Mouse (Mus musculus): Measurements from ENCODE around the gene Schip1. TPM values are rescaled to one million over a fixed set of nuclear protein-coding genes. Genes with fewer than 3 reads are reported as not detected.

Gene Schip1
- polyA plus RNA-seq, 1 experiment from 2014 or later: 114 TPM

DNA sequence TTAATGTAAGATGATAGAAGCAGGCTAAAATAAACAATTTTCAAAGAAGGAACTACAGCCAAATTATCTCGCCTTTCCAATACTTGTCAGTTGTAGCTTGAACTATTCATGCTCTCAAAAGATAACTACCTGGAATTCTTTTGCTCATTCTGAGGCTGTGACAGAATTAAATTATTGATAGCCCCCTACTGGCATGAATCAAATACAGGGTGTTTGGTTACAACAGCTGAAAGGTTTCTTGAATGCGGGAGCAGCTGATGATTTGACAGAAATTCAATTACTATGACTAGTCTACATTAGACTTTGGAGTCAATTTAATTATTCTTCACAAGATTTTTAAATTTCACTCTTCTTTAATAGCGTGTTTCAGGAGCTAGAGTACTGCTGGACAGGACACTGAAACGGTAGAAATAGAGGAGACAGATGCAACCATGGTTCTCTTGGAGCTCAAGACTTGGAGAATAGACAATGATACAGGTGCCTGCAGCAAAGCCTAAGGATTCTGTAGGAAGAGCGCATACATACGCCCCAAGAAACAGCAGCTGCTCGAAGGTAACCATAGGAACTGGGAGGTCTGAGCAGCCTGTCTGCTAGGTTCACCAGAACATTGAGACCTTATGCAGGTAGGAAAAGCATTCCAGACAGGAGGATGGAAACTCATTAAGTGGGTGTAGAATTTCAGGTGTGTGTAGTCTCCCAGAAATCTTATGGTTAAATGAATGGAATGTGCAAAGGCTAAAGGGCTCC is 313.0 kb downstream of the Schip1 start:
- H3K27ac ChIP-seq: no peak overlapping the region
- ATAC-seq (ENCODE audit: low FRiP score): no peak
- H3K27me3 ChIP-seq: no peaks in the 10 kb centered on the region
- H3K9me3 ChIP-seq (replicated peaks): no peaks in the 10 kb centered on the region
- WGBS: 79% methylated on average over 7 of the region's 7 CpGs
- H3K4me3 ChIP-seq: no peak overlapping the region
- H3K4me1 ChIP-seq: peaks cover 3% of the 10 kb centered on the region; the same call in 1 of the 2 replicates
- no peak overlapping the region for H3K4me2 ChIP-seq (replicated peaks)
- H3K36me3 ChIP-seq: no peaks in the 10 kb centered on the region
- no peak overlapping the region for H3K9ac ChIP-seq

GRCm38 (mm10) chr3:68378799-68379198 is 314.2 kb downstream of the Schip1 start:
- Histone ChIP-seq H3K9ac (no peak overlapping the region), H3K27me3 (no peaks in the 10 kb centered on the region), H3K36me3 (no peaks in the 10 kb centered on the region), H3K4me3 (no peak overlapping the region), H3K4me1 (peaks cover 5% of the 10 kb centered on the region; the same call in 1 of the 2 replicates), H3K27ac (no peak overlapping the region), H3K4me2 (replicated peaks) (no peak overlapping the region), H3K9me3 (replicated peaks) (no peaks in the 10 kb centered on the region)
- ATAC-seq (ENCODE audit: low FRiP score): no peak
- 77% methylated on average over 2 of the region's 2 CpGs for WGBS

DNA sequence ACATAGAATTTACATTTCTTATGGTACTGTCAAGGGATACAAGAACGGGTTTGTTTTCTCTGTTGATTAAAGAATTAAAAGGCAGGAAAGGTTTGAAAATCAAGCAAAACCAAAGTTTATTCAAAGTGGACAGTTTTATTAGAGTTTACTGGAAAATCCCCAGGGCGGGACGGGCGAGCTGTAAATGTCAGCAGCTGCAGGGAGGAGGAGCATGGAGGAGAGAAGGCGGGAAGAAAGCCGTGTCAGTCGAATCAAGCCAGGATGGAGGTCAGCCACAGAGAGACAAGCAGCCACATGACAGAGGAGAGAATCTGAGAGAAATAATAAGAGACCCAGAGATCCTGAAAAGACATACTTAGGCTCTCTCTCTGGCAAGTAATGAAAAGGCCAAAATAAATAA is 314.6 kb downstream of the Schip1 start:
- H3K9me3 ChIP-seq (replicated peaks): no peaks in the 10 kb centered on the region
- no peak overlapping the region for H3K27ac ChIP-seq
- no peak overlapping the region for H3K4me3 ChIP-seq
- H3K27me3 ChIP-seq: no peaks in the 10 kb centered on the region
- 59% methylated on average over 7 of the region's 7 CpGs for WGBS
- ATAC-seq (ENCODE audit: low FRiP score): no peak
- no peaks in the 10 kb centered on the region for H3K36me3 ChIP-seq
- no peak overlapping the region for H3K9ac ChIP-seq
- no peak overlapping the region for H3K4me2 ChIP-seq (replicated peaks)
- peaks cover 5% of the 10 kb centered on the region; the same call in 1 of the 2 replicates for H3K4me1 ChIP-seq

GRCm38 (mm10) chr3:68383672-68384071 is 319.1 kb downstream of the Schip1 start:
- H3K9ac ChIP-seq: no peak overlapping the region
- H3K27me3 ChIP-seq: no peaks in the 10 kb centered on the region
- H3K4me2 ChIP-seq (replicated peaks): no peak overlapping the region
- H3K4me3 ChIP-seq: no peak overlapping the region
- no peak for ATAC-seq (ENCODE audit: low FRiP score)
- peaks cover 2% of the 10 kb centered on the region; the same call in 1 of the 2 replicates for H3K4me1 ChIP-seq
- H3K27ac ChIP-seq: no peak overlapping the region
- no peaks in the 10 kb centered on the region for H3K9me3 ChIP-seq (replicated peaks)
- no peaks in the 10 kb centered on the region for H3K36me3 ChIP-seq

DNA sequence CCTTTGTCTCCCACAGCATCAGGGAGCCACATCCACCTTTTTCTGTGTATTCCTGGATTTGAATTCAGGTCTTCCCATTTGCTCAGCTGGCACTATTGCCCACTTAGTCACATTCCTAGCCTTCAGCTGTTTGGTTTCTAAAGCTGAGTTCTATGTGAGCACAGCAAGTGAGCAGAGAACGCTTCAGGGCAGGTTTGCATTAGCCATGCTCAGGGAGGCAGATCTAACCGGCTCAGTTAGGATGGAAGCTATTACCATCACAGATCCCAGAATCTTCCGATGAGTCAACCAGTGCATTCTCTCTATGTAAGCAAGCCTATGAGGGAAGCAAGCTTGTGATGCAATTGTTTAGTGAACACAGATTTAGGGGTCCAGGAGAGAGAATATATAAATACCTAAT is 320.9 kb downstream of the Schip1 start:
- 89% methylated on average over 3 of the region's 3 CpGs for WGBS
- Histone ChIP-seq H3K36me3 (no peaks in the 10 kb centered on the region), H3K9me3 (replicated peaks) (no peaks in the 10 kb centered on the region), H3K9ac (no peak overlapping the region), H3K4me3 (no peak overlapping the region), H3K4me2 (replicated peaks) (no peak overlapping the region), H3K27ac (no peak overlapping the region), H3K4me1 (peaks cover 2% of the 10 kb centered on the region; the same call in 1 of the 2 replicates), H3K27me3 (no peaks in the 10 kb centered on the region)
- no peak for ATAC-seq (ENCODE audit: low FRiP score)

DNA sequence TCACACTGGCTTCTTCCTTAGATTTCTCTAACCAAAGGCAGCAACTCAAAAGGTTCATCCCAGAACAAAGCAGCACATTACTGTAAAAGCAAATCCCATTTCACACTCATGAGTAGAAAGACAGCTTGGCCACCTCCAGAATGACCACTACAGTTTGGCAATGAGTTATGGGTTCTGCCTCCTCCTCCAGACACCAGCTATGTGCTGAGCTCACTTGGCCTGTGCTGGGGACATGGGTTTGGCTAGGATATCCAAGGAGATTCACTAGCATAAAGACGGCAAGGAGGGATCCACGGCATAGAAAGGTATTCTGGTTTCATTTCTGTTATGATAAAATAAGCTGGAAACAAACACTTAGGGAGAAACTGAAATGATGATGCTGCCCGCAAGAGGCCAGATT is 323.4 kb downstream of the Schip1 start:
- peaks cover 2% of the 10 kb centered on the region; the same call in 1 of the 2 replicates for H3K4me1 ChIP-seq
- H3K4me3 ChIP-seq: no peak overlapping the region
- no peaks in the 10 kb centered on the region for H3K36me3 ChIP-seq
- 97% methylated on average over 3 of the region's 3 CpGs for WGBS
- no peak overlapping the region for H3K4me2 ChIP-seq (replicated peaks)
- ATAC-seq (ENCODE audit: low FRiP score): no peak
- H3K9me3 ChIP-seq (replicated peaks): no peaks in the 10 kb centered on the region
- H3K9ac ChIP-seq: no peak overlapping the region
- H3K27me3 ChIP-seq: no peaks in the 10 kb centered on the region
- H3K27ac ChIP-seq: no peak overlapping the region

- Histone ChIP-seq H3K27ac (no peak overlapping the region), H3K4me2 (replicated peaks) (no peak overlapping the region), H3K36me3 (no peaks in the 10 kb centered on the region), H3K4me3 (no peak overlapping the region), H3K9me3 (replicated peaks) (no peaks in the 10 kb centered on the region), H3K4me1 (no peaks in the 10 kb centered on the region), H3K27me3 (no peaks in the 10 kb centered on the region), H3K9ac (no peak overlapping the region)
- ATAC-seq (ENCODE audit: low FRiP score): no peak
- 67% methylated on average over 2 of the region's 2 CpGs for WGBS
Measured at GRCm38 (mm10) chr3:68393578-68393977, 329.0 kb downstream of the Schip1 start.

GRCm38 (mm10) chr3:68398691-68399090 is 334.1 kb downstream of the Schip1 start:
- H3K4me3 ChIP-seq: no peak overlapping the region
- ATAC-seq (ENCODE audit: low FRiP score): no peak
- no peak overlapping the region for H3K4me2 ChIP-seq (replicated peaks)
- H3K36me3 ChIP-seq: no peaks in the 10 kb centered on the region
- H3K9me3 ChIP-seq (replicated peaks): no peaks in the 10 kb centered on the region
- no peaks in the 10 kb centered on the region for H3K27me3 ChIP-seq
- WGBS: 83% methylated on average over 3 of the region's 3 CpGs
- 0 out of 2 replicates have a peak, but pooled peaks cover 4% of the 10 kb centered on the region for H3K4me1 ChIP-seq
- H3K27ac ChIP-seq: no peak overlapping the region
- H3K9ac ChIP-seq: no peak overlapping the region

- ATAC-seq (ENCODE audit: low FRiP score): no peak
- no peak overlapping the region for H3K27ac ChIP-seq
- H3K9ac ChIP-seq: no peak overlapping the region
- H3K9me3 ChIP-seq (replicated peaks): no peaks in the 10 kb centered on the region
- H3K4me2 ChIP-seq (replicated peaks): no peak overlapping the region
- 58% methylated on average over 7 of the region's 7 CpGs for WGBS
- 0 out of 2 replicates have a peak, but pooled peaks cover 8% of the 10 kb centered on the region for H3K4me1 ChIP-seq
- H3K27me3 ChIP-seq: no peaks in the 10 kb centered on the region
- no peak overlapping the region for H3K4me3 ChIP-seq
- H3K36me3 ChIP-seq: no peaks in the 10 kb centered on the region
Measured at GRCm38 (mm10) chr3:68400121-68400520, 335.5 kb downstream of the Schip1 start.

DNA sequence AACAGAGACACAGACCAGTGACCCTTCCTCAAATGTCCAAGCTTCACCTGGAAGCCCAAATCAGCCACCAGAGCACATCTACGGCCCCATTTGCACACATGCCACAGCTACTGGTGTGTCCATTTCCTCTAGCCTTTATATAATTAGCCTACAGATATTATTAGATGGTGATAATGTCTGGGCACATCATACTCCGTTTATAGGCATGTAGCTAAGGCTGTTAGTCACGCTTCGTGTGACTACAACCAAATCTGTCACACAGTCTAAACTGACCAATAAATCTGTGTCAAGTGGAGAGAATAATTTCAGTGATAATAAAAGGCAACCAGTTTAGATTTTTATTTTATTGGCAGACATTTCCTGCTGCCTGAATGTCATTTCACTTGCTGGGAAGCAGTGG is 338.7 kb downstream of the Schip1 start:
- Histone ChIP-seq H3K4me1 (peaks cover 18% of the 10 kb centered on the region), H3K9ac (no peak overlapping the region), H3K27me3 (no peaks in the 10 kb centered on the region), H3K27ac (0 out of 2 replicates have a peak overlapping the region, but pooled peaks have one; percentile 6), H3K4me2 (replicated peaks) (no peak overlapping the region), H3K4me3 (no peak overlapping the region), H3K36me3 (no peaks in the 10 kb centered on the region), H3K9me3 (replicated peaks) (no peaks in the 10 kb centered on the region)
- peak; percentile 38; the same call in 1 of the 2 replicates for ATAC-seq (ENCODE audit: low FRiP score)
- WGBS: 68% methylated on average over 4 of the region's 4 CpGs

DNA sequence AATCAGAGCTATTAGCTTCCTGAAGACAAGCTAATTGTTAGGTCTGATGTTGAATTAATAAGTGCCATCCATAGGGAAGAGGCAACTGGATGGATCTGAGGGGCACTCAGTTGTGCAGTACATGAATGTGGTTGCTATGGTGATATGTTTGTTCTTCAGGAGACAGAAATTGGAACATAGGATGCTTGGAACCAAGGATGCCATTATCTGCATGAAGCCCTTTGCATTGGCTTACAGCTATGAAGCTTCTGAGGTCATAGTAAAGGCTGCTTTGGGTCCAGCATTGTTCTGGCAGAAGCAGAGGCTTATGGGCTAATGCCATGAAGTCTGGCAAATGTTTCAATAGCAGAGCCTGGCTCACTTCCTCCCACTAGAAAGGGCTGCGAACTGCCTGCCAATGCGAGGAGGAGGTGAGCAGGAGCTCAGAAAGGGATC is 339.2 kb downstream of the Schip1 start:
- Histone ChIP-seq H3K9ac (no peak overlapping the region), H3K4me3 (no peak overlapping the region), H3K36me3 (no peaks in the 10 kb centered on the region), H3K4me1 (peaks cover 18% of the 10 kb centered on the region), H3K9me3 (replicated peaks) (no peaks in the 10 kb centered on the region), H3K4me2 (replicated peaks) (no peak overlapping the region), H3K27ac (0 out of 2 replicates have a peak overlapping the region, but pooled peaks have one; percentile 6), H3K27me3 (no peaks in the 10 kb centered on the region)
- ATAC-seq (ENCODE audit: low FRiP score): peak; percentile 67
- 76% methylated on average over 2 of the region's 2 CpGs for WGBS

- H3K36me3 ChIP-seq: no peaks in the 10 kb centered on the region
- H3K27ac ChIP-seq: no peak overlapping the region
- H3K9ac ChIP-seq: no peak overlapping the region
- no peak overlapping the region for H3K4me2 ChIP-seq (replicated peaks)
- no peak overlapping the region for H3K4me3 ChIP-seq
- ATAC-seq (ENCODE audit: low FRiP score): no peak
- H3K4me1 ChIP-seq: peaks cover 18% of the 10 kb centered on the region
- no peaks in the 10 kb centered on the region for H3K9me3 ChIP-seq (replicated peaks)
- no peaks in the 10 kb centered on the region for H3K27me3 ChIP-seq
- 55% methylated on average over 5 of the region's 5 CpGs for WGBS
Measured at GRCm38 (mm10) chr3:68405724-68406123, 341.1 kb downstream of the Schip1 start.

DNA sequence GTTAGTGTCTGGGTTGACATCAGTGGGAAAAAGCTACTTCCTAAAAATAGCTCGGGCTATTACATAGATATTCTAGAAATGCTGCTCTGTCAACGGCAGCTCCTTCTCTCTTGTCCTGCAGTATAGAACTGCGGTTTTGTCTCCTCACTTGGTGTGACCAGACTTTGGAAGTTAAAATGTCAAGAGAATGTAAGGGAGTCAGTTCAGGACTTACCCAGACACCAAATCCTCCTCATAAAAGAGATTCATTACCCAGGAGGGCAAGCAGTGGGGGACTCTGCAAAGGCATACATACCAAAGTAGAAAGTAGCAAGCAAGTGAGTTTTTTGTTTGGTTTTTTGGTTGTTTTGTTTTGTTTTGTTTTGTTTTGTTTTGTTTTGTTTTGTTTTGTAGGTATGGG is 347.7 kb downstream of the Schip1 start:
- ATAC-seq (ENCODE audit: low FRiP score): no peak
- Histone ChIP-seq H3K27me3 (no peaks in the 10 kb centered on the region), H3K4me3 (no peak overlapping the region), H3K9ac (no peak overlapping the region), H3K27ac (no peak overlapping the region), H3K36me3 (no peaks in the 10 kb centered on the region), H3K4me1 (no peaks in the 10 kb centered on the region), H3K4me2 (replicated peaks) (no peak overlapping the region), H3K9me3 (replicated peaks) (no peaks in the 10 kb centered on the region)
- WGBS: 83% methylated on average over 3 of the region's 3 CpGs
